Mouse (Mus musculus): ENCODE measurements around the gene Nsfl1c.
A peak's percentile ranks its signal among the peaks of the same experiment; 100 is the strongest.
"Not testable (repeated sequence)": the region's sequence is repeated elsewhere in the genome, so short reads cannot be mapped to it uniquely, and the experiment has no call there.

Gene Nsfl1c

GRCm38 (mm10) chr2:151494035-151494803 lies at the start of gene Nsfl1c:
Gene Nsfl1c (plus strand): TSS chr2:151494182.
- peak; percentile 100 for DNase-seq (ENCODE audit: low spot score)

- DNase-seq (ENCODE audit: low spot score) = not testable (repeated sequence)
These were observed 17.9 kb upstream of the Nsfl1c start, which contains the start of gene 4921509C19Rik for GRCm38 (mm10) chr2:151476053-151476452. Gene 4921509C19Rik (minus strand): TSS chr2:151476153.

GRCm38 (mm10) chr2:151486496-151486895 lies 7.5 kb upstream of the Nsfl1c start:
- DNase-seq (ENCODE audit: low spot score) = no peak

- DNase-seq (ENCODE audit: low spot score) = no peak
These were observed 4.4 kb downstream of the Nsfl1c start for GRCm38 (mm10) chr2:151498358-151498757.

GRCm38 (mm10) chr2:151500442-151501007 lies 6.5 kb downstream of the Nsfl1c start:
- no peak for DNase-seq (ENCODE audit: low spot score)

- DNase-seq (ENCODE audit: low spot score) = no peak
These were observed 10.2 kb downstream of the Nsfl1c start for GRCm38 (mm10) chr2:151504226-151504625.

GRCm38 (mm10) chr2:151512199-151512598 lies 18.2 kb downstream of the Nsfl1c start:
- DNase-seq (ENCODE audit: low spot score) = no peak

- DNase-seq (ENCODE audit: low spot score) = no peak
These were observed 19.7 kb downstream of the Nsfl1c start for GRCm38 (mm10) chr2:151513525-151514285.

- DNase-seq (ENCODE audit: low spot score) = no peak
These were observed 25.0 kb downstream of the Nsfl1c start for GRCm38 (mm10) chr2:151519000-151519399.

GRCm38 (mm10) chr2:151524324-151525041 lies 30.5 kb downstream of the Nsfl1c start:
- no peak for DNase-seq (ENCODE audit: low spot score)

- no peak for DNase-seq (ENCODE audit: low spot score)
These were observed 31.5 kb downstream of the Nsfl1c start for GRCm38 (mm10) chr2:151525520-151525919.

- no peak for DNase-seq (ENCODE audit: low spot score)
These were observed 34.1 kb downstream of the Nsfl1c start for GRCm38 (mm10) chr2:151528066-151528465.

- no peak for DNase-seq (ENCODE audit: low spot score)
These were observed 35.2 kb downstream of the Nsfl1c start for GRCm38 (mm10) chr2:151529169-151529568.

GRCm38 (mm10) chr2:151530378-151531230 lies 36.6 kb downstream of the Nsfl1c start:
- no peak for DNase-seq (ENCODE audit: low spot score)

- no peak for DNase-seq (ENCODE audit: low spot score)
These were observed 39.6 kb downstream of the Nsfl1c start for GRCm38 (mm10) chr2:151533632-151534031.

- peak; percentile 28 for DNase-seq (ENCODE audit: low spot score)
These were observed 42.1 kb downstream of the Nsfl1c start for GRCm38 (mm10) chr2:151535961-151536617.

GRCm38 (mm10) chr2:151536618-151536974 lies 42.6 kb downstream of the Nsfl1c start:
- no peak for DNase-seq (ENCODE audit: low spot score)

GRCm38 (mm10) chr2:151538646-151539045 lies 44.7 kb downstream of the Nsfl1c start:
- DNase-seq (ENCODE audit: low spot score) = no peak

GRCm38 (mm10) chr2:151542323-151543062 lies 48.5 kb downstream of the Nsfl1c start, which contains the start of gene Fkbp1a:
Gene Fkbp1a (plus strand): TSS chr2:151542483.
- DNase-seq (ENCODE audit: low spot score) = peak; percentile 96

Measured in retina, embryonic 14.5 days (tissue).